Mouse (Mus musculus): ENCODE results near the gene Wfdc11. TPM values are rescaled to one million over a fixed set of nuclear protein-coding genes. Genes with fewer than 3 reads are reported as not detected.
"Not testable (repeated sequence)": the region's sequence is repeated elsewhere in the genome, so short reads cannot be mapped to it uniquely, and the experiment has no call there.

The Wfdc11 gene
- not detected for polyA plus RNA-seq (2017; shearing (Covaris generic))

DNA sequence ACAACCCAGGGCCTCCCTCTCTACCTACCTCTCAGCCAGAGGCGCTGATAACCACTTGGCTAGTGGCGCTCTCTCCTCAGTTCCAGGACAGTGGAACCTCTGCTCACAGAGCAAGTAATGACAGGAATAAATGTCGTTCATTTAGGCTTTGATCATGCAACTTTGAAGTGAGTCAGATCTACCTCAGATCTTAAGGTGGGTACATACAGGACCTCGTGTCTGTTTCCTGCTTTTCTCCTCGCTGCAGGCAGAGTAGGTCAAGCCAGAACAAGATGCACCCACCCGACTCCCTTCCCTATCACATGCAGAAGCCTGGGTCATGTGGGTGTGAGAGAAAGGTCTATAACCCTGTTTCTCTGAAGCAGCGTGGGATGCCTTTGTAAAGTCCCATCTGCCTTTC lies at the start of gene Wfdc11:
Gene Wfdc11, minus strand, starts transcription at position 101 of the 400 bp plus-strand sequence.
- no peak for ATAC-seq

DNA sequence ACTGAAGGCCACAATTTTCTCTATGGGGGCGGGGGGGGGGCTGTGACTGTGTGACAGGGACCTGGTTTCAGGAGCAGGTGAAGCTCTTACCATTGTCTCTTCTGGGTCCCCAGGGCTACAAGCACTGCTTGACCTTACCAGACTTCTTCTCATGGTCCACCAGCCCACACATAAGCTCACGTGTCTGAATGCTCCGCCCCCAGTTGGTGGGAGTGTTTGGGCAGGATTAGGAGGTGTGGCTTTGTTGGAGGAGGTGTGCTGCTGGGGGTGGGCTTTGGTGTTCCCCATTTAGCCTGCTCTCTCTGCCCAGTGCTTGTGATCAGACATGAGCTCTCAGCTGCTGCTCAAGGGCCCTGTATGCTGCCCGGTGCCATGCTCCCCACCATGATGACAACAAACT lies 49.4 kb upstream of the Wfdc11 start:
- no peak for ATAC-seq

DNA sequence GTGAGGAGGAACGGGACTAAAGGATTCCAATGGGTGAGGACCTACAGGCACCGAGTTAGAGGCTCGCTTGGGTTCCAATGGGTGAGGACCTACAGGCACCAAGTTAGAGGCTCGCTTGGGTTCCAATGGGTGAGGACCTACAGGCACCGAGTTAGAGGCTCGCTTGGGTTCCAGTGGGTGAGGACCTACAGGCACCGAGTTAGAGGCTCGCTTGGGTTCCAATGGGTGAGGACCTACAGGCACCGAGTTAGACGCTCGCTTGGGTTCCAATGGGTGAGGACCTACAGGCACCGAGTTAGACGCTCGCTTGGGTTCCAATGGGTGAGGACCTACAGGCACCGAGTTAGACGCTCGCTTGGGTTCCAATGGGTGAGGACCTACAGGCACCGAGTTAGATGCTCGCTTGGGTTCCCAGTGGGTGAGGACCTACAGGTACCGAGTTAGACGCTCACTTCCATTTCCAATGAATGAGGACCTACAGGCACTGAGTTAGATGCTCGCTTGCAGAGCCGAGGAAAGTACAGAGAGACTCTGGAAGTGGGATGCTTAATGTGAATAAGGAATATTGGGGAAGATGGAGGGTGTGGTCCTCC lies 42.4 kb upstream of the Wfdc11 start:
- ATAC-seq = not testable (repeated sequence)

DNA sequence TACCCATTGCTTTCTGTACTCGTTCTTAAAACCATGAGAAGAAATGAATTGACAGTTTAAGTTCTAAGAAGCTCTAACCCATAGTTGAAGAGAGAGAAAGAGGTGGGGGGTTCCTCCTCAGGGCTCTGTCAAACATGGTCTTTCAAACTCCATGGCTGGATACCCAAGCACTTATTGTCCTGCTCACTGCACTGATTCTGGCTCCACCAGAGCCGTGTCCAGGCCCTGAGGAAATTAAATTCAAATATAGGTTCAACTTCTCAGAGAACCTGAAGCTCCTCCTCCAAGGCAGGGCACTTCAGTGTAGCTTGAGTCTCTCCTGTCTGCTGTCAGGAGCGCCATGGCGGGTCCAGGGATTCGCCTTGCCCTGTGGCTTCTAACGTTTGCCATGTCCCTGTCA lies 41.1 kb upstream of the Wfdc11 start, which contains the start of gene Spint5:
Gene Spint5, plus strand, starts transcription at position 301 of the 400 bp plus-strand sequence.
- ATAC-seq = no peak

DNA sequence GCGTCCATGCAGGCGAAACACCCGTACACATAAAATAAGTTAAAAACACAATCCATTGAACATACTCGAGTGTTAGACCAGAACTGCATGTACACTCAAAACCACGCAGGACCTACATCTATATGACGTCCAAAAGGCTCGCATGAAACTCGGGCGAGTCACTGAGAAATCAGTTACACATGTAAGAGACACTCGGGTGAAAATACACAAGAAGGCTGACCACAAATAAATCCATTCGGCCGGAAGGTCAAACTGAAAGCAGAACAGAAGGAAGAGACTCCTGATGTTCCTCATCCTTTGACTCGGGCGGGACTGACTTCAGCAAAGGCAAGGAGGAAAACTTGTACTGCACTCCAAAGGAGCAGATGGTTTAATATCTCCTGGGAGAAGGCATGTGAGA lies 32.1 kb upstream of the Wfdc11 start:
- no peak for ATAC-seq

DNA sequence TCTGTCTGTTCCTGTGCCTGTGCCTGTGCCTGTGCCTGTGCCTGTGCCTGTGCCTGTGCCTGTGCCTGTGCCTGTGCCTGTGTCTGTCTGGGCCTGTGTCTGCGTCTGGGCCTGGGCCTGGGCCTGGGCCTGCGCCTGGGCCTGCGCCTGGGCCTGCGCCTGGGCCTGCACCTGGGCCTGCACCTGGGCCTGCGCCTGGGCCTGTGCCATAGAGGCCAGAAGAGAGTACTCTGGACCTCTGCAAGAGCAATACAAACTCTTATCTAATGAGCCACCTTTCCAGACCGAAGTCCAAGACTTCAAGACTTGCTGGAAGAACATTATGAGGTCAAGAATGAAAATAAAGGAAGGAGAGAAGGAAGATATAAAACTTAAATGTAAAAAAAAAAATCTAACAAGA lies 31.4 kb upstream of the Wfdc11 start:
- no peak for ATAC-seq

DNA sequence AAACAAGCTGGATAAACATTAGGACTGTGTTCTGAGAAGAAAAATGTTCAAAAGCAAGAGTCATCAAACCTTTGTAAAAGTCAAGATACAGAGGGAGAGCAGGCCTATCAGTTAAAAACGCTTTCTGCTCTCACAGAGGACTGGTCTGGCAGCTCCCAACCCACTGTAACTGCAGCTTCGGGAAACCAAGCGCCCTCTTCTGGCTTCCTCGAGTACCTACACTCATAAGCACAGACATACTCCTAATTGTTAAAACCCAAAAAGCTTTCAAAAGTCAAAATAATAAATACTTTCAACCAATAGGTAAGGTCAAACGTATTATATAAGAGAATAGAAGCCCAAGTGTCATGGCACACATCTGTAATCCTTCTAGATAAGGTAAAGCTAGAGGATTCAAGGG lies 30.3 kb upstream of the Wfdc11 start:
- no peak for ATAC-seq

DNA sequence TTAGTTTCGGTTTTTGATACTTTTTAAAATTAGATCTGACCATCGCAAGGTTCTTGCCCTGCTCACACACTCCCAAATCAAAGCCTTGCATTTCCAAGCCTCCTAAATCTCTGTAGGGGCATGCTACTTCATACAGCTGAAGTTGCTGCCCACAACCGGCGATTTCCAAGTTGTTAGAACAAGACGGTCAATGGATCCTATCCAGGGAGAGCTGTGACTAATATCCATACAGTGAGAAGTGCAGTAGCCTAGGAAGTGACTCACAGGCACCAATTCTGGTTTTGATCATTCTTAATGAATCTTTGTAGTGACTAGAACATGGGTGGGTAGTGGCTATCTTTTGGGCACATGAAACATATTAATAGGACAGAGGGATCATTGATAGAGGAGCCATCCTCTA lies 27.9 kb upstream of the Wfdc11 start:
- ATAC-seq = no peak

DNA sequence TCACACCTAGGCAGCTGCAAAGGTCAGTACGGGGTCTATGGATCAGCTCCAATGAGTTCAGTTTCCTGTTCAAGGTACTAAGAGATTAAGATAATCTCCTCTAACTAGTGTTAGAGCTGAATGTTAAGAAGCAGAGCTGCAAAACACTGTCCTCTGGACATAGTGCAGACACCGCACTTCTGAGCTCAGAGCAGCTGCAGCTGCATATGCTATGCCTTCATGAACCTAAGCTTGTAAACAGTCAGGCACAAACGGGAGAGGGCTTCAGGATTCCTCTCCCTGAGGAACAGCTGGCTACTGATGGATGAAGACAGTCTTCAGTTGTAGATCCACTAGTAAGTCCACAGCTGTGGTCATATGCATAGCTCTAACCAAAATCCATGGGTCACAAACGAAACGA lies 27.1 kb upstream of the Wfdc11 start:
- ATAC-seq = no peak

DNA sequence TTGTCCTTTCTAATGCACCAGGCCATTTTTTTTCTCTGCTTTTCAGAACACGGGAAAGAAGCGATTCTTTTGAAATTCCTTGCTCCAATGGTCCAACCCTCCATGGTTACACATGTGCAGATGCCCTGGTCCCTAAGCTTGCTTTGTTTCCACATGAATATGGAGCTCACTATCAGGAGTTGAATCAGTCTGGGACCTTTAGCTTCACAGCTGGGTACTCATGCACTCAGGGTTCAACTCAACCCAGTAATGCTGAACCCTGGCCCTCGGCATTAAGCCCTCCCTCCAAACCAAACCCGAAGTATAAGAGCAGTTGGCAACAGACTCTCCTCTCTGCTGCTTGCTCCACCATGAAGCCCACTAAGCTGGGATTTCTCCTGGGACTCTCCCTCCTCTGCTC lies 24.3 kb upstream of the Wfdc11 start, which contains the start of gene Spint4:
Gene Spint4, plus strand, starts transcription at position 301 of the 400 bp plus-strand sequence.
- no peak for ATAC-seq

DNA sequence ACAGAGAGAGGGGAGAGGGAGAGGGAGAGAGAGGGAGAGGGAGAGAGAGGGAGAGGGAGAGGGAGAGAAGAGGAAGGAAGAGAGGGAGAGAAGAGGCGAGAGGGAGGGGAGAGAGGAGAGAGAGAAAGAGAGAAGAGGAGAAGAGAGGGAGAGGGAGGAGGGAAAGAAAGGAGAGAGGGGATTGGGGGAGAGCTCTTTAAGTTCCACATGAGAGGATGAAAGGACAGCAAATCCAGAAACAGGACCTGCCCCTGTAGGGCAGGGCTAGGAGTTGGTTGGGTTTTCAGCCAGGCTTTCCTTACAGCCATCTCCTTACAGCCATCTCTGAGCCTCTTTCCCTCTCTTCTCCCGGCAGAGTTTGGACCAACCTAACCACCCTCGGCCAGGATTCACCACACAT lies 10.9 kb upstream of the Wfdc11 start, which contains the start of gene Wfdc13:
Gene Wfdc13, plus strand, starts transcription at position 301 of the 400 bp plus-strand sequence.
- ATAC-seq = no peak

DNA sequence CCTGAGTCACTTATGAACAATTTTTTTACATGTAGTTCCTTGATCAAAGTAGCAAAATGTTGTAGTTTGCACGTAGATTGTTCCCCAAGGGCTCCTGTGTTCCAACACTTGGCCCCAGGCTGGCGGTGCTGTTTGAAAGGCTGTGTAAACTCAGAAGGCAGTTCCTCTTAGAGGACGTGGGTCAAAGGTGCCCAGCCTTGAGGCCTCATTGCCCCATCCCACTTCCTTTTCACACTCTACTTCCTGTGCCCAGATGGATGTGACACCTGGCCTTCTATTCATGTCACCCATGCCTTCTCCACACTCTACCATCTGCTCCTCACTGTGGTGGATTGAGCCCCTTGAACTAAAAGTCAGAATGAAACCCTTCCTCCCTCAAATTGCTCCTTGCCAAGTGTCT lies 6.0 kb upstream of the Wfdc11 start:
- no peak for ATAC-seq

DNA sequence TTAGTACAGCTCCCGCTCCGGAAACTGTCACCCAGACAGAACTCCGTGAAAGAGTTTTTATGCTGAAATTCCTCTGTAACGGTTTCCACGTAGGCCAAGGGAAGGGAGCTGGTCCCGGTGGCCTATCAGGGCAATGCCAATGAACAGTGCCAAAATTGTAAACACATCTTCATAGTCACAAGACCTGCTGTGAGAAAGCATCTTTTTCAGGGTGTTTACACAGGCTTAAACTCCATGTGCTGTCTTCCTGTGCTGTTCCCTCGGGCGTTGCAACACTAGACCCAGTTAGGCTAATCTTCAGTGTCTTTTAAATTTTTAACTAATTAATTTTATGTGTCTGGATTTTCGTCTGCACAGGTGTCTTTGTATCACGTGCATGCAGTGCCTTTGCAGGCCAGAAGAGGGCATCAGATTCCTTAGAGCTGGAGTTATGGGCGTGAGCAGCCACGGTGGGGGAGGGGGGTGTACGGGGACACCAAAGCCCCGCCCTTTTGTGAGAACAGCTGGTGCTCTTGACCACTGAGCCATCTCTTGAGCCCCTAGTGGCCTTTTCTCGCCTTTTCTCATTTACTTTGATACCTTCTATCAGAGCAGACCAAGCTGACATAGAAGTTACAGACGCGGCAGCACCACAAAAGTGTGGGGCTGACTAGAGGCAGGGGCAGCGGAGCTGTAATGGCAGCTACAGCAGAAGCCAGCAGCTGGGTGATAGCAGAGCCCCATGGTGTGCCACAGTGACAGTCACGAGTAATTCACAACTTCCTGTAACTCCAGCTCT lies 5.2 kb upstream of the Wfdc11 start:
- no peak for ATAC-seq

DNA sequence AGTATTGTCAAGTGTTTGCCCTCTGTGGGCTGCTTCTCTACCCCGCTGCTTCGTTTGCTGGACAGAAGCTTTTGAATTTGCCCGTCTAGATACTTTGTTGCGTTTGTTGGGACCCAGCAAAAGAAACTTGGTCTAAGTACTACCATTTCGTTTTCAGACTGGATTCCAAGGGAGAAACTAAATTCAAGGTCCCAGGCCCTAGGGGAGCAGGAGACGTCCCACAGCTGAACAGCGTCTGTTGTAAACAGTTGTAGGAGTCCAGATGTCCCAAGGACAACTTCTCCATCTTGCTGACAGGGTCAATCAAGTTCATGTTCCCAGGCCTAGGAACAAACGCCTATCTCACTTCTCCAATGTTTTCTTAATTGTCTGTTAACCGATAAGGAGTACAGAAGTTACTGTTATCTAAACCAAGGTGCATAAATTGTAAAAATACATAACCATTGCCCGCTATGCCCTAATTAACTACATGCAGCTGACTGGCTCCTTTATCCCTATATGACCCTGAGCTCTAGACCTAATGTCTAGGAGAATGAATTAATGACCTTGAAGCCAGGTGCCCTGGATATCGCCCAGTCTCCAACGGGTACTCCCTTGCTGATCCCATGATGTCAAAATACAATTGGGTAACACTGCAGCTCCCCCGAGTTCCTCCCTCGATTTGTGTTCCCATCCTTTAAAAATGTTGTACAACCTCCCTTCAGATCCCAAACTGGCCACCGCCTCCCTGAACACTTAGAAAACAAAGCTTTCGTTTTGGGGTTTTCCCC lies 3.2 kb upstream of the Wfdc11 start:
- no peak for ATAC-seq

DNA sequence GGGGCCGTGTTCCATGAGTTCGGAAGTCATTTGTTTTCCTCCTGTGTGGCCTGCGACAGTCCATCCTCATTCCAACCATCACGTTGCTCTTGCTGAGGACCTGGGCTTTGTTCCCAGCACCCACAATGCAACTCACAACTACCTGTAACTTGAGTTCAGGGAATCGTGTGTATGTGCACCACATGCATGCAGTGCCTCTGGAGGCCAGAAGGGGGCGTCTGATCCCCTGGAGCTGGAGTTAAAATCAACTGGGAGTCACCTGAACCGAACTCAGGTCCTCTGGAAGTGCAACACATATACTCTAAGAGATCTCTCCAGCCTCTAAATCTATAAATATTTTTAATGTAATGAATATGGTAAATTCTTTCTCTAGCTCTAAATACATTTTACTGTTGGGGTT lies 2.2 kb upstream of the Wfdc11 start:
- no peak for ATAC-seq

DNA sequence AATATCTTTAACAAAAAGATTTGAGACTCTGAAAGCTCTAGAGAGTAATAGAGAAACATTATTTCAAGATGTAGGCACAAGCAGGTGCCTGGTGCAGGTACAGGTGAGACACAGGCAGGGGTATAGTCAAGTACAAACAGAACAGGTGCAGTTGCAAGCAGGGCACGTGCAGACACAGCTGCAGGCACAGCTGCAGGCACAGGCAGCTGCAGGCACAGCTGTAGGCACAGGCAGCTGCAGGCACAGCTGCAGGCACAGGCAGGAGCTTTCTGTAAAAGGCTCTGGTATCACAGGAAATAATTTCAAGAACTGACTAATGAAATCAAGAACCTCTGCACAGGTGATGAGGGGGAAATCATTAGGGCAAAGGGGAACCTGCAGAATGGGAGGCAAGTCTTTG lies 2.9 kb downstream of the Wfdc11 start:
- ATAC-seq = no peak

DNA sequence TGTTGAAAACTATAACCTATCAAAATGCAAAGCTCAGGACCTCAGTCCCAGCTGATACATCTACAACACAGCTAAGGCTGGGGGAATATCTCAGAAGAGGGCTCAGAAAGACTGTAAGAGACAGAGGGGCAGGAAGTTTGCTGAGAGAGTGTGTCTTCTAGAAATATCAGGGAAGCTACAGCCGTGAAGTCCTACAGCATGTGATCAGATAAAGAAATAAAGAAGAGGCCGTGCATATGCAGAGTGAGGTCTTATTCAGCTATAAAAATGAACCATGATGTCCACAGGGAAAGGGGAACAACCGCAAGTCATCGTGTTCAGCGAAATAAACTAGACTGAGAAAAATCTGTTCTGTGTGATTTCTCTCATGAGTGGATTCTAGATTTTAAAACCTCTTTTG lies 3.6 kb downstream of the Wfdc11 start:
- ATAC-seq = no peak

DNA sequence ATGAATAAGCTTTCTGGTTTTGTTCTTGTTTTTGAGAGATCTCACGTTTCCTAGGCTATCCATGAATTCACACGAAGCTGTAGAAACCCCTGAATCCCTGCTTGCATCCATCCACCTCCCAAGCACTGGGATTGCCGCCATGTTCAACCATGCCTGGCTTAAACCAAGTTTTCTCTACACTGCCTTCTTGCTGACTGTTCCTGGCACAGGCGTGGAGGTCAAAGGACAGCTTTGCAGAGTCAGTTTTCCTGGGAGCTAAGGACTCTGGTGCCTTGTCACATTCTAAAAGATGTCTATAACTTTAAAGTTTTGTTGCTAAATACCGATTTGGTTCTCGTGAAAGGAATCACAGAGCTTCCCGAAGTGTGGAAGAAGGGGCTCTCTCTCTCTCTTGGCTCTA lies 9.0 kb downstream of the Wfdc11 start:
- ATAC-seq = no peak

DNA sequence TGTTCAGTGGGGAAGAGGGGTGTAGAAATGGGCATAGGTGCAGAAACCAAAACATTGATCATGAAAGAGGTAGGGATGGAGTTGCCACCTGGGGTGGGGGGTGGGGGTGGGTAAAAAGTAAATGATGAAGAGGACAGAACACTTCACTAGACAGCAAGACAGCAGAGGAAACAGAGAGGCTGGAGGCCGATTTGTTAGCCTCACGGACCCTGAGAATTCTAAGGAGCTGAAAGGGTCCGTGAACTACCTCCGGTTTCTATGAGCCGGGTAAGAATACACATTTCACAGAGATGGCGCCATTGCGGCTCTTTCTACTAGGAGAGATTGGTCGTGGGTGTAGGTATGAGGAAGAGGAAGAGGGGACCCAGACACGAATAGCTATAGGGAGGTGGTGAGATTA lies 17.4 kb downstream of the Wfdc11 start, which contains the start of gene Wfdc9:
Gene Wfdc9, minus strand, starts transcription at position 101 of the 400 bp plus-strand sequence.
- no peak for ATAC-seq

DNA sequence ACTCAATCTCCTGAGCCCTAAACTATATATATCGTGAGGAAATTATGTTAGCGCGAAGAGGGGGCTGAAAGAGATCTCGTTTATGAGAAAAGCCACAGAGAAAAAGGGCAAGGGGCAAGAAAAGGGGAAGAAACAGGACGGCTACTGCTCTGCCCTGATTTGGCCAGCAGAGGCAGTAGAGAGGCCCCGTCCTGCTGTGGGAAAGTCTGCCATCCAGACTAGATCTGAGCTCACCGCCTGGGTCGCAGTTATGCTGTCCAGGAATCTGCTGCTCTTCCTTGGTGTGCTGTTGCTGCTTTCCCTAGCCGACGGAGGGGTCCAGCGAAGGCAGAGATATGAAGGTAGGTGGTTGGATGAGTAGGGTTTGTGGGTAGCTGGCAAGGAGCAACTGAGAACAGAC lies 18.0 kb downstream of the Wfdc11 start, which contains the start of gene Wfdc10:
Gene Wfdc10, plus strand, starts transcription at position 189 of the 400 bp plus-strand sequence.
- no peak for ATAC-seq

DNA sequence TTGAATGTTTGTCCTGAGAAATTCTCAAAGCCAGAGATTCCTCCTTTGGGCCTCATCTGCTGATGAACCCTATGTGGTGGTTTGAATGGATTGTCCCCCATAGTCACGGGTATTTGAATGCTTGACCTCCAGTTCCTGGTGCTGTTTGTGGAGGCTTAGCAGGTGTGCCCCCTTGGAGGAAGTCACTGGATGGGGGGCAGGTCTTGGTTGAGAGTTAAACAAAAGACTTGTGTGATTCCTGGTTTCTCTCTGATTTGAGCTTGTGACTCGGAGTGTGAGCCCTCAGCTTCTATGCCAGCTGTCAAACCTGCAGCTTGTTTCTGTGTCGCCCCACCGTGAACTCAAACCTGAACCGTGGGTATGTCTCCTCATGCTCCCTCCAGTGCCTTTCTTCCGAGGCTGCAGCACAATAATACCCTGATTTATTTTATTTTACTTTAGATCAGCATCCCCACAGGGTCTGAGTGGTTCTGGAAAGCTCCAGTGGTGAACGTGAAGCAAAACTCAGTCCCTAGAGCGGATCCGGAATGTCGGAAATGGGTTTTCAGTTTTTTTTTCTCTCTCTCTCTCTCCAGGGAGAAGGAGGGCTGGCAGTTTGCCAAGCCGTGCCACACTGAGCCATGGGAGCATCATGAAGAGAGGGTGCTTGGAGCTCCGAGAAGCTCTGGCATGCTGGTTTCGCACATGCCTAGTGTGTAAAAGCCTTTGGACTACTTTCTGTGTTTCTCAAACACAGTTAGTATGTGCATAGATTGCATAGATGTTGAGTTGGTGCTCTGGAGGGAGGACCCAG lies 31.8 kb downstream of the Wfdc11 start:
- no peak for ATAC-seq

DNA sequence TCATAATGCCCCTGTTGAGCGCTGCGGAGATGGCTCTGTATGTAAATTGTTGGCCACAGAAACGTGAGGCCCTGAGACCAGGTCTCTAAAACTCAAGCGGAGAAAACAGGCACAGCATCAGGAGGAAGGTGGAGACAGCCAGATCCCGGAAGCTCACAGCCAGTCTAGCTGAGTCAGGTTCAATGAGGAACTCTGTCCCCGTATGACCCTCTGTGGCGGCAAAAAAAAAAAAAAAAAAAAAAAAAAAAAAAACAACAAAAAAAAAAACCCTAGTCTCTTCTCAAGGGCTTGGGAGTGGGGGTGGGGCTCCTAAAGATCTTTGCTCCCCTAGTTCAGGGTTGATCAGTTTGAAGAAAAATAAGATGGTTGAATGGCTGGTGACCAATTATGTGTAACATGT lies 32.8 kb downstream of the Wfdc11 start:
- no peak for ATAC-seq

All from inflammation-experienced regulatory T-cells, adult 6 months (primary cell).